Mouse (Mus musculus) C2C12 (cell line): ENCODE measurements around the gene A730061H03Rik.

Experiments used
- CTCF ChIP-seq: IDR thresholded peaks from one replicate; pipeline ENCODE4 v1.5.1; 2011; ENCODE audit not compliant: control insufficient read depth, insufficient read depth, insufficient read length
- MYOD1 ChIP-seq: IDR thresholded peaks from one replicate; pipeline ENCODE4 v1.6.1; 2011; ENCODE audit warnings: low read depth; ENCODE audit not compliant: control insufficient read depth, insufficient read length

- TF ChIP-seq CTCF (no peak), MYOD1 (no peak)
Measured at GRCm38 (mm10) chr14:55581981-55582681, 21.9 kb upstream of the A730061H03Rik start.
